Mouse (Mus musculus): ENCODE results near the gene Neurod4. TPM values are rescaled to one million over a fixed set of nuclear protein-coding genes. Genes with fewer than 3 reads are reported as not detected.

The Neurod4 gene
- polyA plus RNA-seq (2017; shearing (Covaris generic)): not detected

GRCm38 (mm10) chr10:130280066-130280465 lies at the start of gene Neurod4:
TSS of gene Neurod4 (minus strand) at chr10:130280240.

GRCm38 (mm10) chr10:130322637-130323036 lies 42.6 kb upstream of the Neurod4 start, which contains the start of gene Tespa1:
TSS of gene Tespa1 (plus strand) at chr10:130322870.

Other genes with a start within 250 kb of the Neurod4 start
- gene Olfr821, start 249.9 kb downstream of the Neurod4 start, polyA plus RNA-seq (2017; shearing (Covaris generic)): not detected
- 0.19 TPM for gene Olfr822, start 209.0 kb downstream of the Neurod4 start, polyA plus RNA-seq (2017; shearing (Covaris generic))
- gene Olfr823, start 164.9 kb downstream of the Neurod4 start, polyA plus RNA-seq (2017; shearing (Covaris generic)): not detected
- not detected for gene Olfr824, start 150.2 kb downstream of the Neurod4 start, polyA plus RNA-seq (2017; shearing (Covaris generic))
- not detected for gene Olfr825, start 113.5 kb downstream of the Neurod4 start, polyA plus RNA-seq (2017; shearing (Covaris generic))
- gene Olfr826, start 96.1 kb downstream of the Neurod4 start, polyA plus RNA-seq (2017; shearing (Covaris generic)): not detected
- not detected for gene Olfr827, start 65.8 kb downstream of the Neurod4 start, polyA plus RNA-seq (2017; shearing (Covaris generic))
- 227 TPM for gene Tespa1, start 42.6 kb upstream of the Neurod4 start, polyA plus RNA-seq (2017; shearing (Covaris generic))
- 0.35 TPM for gene Vmn2r84, start 114.1 kb upstream of the Neurod4 start, polyA plus RNA-seq (2017; shearing (Covaris generic))
- not detected for gene Vmn2r85, start 149.5 kb upstream of the Neurod4 start, polyA plus RNA-seq (2017; shearing (Covaris generic))
- 0.15 TPM for gene Vmn2r86, start 175.8 kb upstream of the Neurod4 start, polyA plus RNA-seq (2017; shearing (Covaris generic))
- 0.14 TPM for gene Vmn2r87, start 217.2 kb upstream of the Neurod4 start, polyA plus RNA-seq (2017; shearing (Covaris generic))

Data from effector memory CD4-positive, alpha-beta T cell, adult 5 months (primary cell).